Mouse (Mus musculus): ENCODE measurements around the gene Olfr1137. TPM values are rescaled to one million over a fixed set of nuclear protein-coding genes. Genes with fewer than 3 reads are reported as not detected.

Olfr1137 gene
- polyA plus RNA-seq (2012; ENCODE audit: low replicate concordance): not detected in 2 replicates

DNA sequence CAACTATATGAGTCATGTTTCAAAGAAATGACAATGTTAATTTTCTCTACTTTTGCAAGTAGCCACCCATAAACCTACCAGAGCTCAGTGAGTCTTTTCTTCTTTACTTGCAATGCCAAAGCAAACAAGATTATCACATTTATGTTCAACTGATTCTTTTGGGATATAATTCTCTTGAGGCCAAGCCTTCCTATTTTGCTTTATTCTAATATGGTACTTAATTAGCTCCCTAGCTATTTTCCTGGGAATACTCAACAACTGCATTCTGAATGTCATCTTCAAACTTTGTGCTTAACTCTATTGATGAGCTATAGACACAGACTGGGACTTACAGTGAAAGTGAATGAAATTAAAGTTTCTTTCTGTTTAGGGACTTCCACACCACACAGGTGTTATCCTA, at the start of gene Olfr1137:
Gene Olfr1137 (minus strand): TSS at position 101 of the 400 bp plus-strand sequence.

DNA sequence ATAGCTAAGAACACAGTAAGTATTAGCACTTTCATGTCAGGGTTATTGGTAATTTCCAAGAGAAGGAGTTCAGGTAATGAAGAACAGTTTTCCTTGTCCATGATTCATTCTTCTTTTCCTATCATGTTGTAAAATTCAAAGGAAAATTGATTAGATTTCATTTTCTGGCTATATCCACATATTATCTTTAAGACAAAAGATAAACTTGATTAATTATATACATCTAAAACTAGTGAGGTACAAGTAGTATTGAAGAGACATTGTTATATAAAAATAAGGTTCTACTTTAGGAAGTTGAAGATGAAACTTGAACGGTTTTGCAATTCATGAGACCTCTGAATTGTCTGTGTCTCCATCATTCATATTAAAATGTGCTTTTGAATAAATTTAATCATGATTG, 40.9 kb upstream of the Olfr1137 start, which contains the start of gene Olfr1141:
Gene Olfr1141 (minus strand): TSS at position 101 of the 400 bp plus-strand sequence.

DNA sequence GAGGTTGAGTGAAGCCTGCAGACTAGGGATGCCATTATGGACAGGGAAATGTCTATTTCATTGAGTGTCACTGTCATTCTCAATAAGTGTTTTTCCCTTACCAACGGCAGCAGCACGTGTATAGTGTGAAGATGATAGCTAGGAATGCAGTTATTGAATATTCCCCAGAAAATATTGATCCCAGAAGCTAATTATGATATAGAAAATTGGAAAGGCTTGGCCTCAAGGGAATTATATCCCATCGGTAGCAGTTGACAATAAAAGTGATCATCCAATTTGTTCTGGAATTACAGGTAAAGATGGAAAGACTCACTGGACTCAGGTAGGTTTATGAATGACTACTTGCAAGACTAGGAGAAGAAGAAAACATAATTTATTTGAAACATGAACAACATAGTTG, 30.5 kb upstream of the Olfr1137 start, which contains the start of gene Olfr1140:
Gene Olfr1140 (plus strand): TSS at position 301 of the 400 bp plus-strand sequence.

DNA sequence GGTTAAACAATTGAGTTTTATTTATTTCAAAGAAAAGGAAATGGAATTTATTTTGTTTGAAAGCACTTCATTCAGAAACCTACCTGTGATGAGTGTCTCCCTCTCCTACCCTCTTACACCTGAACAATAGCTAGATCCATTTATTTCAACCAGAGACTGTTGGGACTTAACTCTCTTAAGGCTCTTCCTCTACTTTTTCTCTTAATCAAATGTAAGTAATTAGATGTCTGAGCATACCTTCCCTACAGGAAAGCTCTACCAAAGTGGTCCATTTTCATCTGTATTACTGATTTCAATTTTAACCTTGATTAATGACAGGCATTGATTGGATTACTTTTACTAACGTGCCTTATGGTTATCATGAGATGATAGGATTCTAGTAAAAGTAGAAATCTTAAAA, 26.9 kb upstream of the Olfr1137 start, which contains the start of gene Olfr1138:
Gene Olfr1138 (minus strand): TSS at position 101 of the 400 bp plus-strand sequence.

DNA sequence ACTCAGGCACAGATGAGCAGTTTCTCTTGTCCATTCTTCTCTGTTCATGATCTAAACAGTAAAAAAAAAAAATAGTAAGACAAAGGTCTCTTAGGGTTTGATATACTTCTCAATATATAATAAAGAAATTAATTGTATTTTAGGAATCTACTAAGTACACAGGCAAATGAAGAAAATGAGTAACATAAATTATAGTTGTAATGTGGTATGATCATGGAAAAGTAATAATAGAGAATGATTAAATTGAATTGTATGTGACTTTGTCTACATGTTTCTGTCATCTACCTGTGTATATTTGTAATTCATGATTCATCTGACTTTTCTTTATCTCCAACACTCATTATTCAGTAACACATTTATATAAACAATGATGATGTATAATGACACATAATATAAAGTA, 19.1 kb downstream of the Olfr1137 start, which contains the start of gene Olfr1136:
Gene Olfr1136 (minus strand): TSS at position 101 of the 400 bp plus-strand sequence.

DNA sequence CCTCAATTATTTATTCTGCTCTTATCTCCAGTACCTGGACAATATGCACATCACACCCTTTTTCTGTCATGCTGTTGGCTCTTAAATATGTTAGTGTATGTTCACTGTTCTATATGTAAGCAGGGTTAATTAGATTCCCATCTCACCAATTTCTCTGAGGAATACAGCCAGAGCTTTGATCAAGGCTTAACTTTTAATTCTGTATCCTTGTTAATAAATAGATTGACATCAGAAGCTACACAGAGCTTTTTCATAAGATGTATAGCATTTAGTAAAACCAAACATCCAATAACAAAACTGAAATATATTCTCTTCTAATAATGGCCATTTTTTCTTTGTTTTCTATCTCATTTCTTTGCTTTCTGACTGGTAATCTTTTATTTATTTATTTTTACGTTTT, 39.4 kb downstream of the Olfr1137 start, which contains the start of gene Olfr1135:
Gene Olfr1135 (minus strand): TSS at position 101 of the 400 bp plus-strand sequence.

Other genes starting within 250 kb of the Olfr1137 start
- not detected in 2 replicates for gene Pramel7, start 216.1 kb downstream of the Olfr1137 start, polyA plus RNA-seq (2012; ENCODE audit: low replicate concordance)
- not detected in 2 replicates for gene Pramel6, start 206.6 kb downstream of the Olfr1137 start, polyA plus RNA-seq (2012; ENCODE audit: low replicate concordance)
- gene Olfr153, start 181.4 kb downstream of the Olfr1137 start, polyA plus RNA-seq (2012; ENCODE audit: low replicate concordance): not detected in 2 replicates
- gene Olfr1128, start 167.6 kb downstream of the Olfr1137 start, polyA plus RNA-seq (2012; ENCODE audit: low replicate concordance): not detected in 2 replicates
- gene Olfr1129, start 139.3 kb downstream of the Olfr1137 start, polyA plus RNA-seq (2012; ENCODE audit: low replicate concordance): not detected in 2 replicates
- gene Olfr1130, start 107.0 kb downstream of the Olfr1137 start, polyA plus RNA-seq (2012; ENCODE audit: low replicate concordance): not detected in 2 replicates
- gene Olfr1131, start 86.1 kb downstream of the Olfr1137 start, polyA plus RNA-seq (2012; ENCODE audit: low replicate concordance): not detected in 2 replicates
- gene Olfr1132, start 75.6 kb downstream of the Olfr1137 start, polyA plus RNA-seq (2012; ENCODE audit: low replicate concordance): not detected in 2 replicates
- not detected in 2 replicates for gene Olfr1133, start 65.8 kb downstream of the Olfr1137 start, polyA plus RNA-seq (2012; ENCODE audit: low replicate concordance)
- gene Olfr1134, start 54.7 kb downstream of the Olfr1137 start, polyA plus RNA-seq (2012; ENCODE audit: low replicate concordance): not detected in 2 replicates
- gene Olfr1135, start 39.5 kb downstream of the Olfr1137 start, polyA plus RNA-seq (2012; ENCODE audit: low replicate concordance): not detected in 2 replicates
- gene Olfr1136, start 19.2 kb downstream of the Olfr1137 start, polyA plus RNA-seq (2012; ENCODE audit: low replicate concordance): not detected in 2 replicates
- not detected in 2 replicates for gene Olfr1138, start 26.8 kb upstream of the Olfr1137 start, polyA plus RNA-seq (2012; ENCODE audit: low replicate concordance)
- gene Olfr1140, start 30.6 kb upstream of the Olfr1137 start, polyA plus RNA-seq (2012; ENCODE audit: low replicate concordance): not detected in 2 replicates
- gene Olfr1141, start 40.8 kb upstream of the Olfr1137 start, polyA plus RNA-seq (2012; ENCODE audit: low replicate concordance): not detected in 2 replicates
- not detected in 2 replicates for gene Olfr152, start 66.3 kb upstream of the Olfr1137 start, polyA plus RNA-seq (2012; ENCODE audit: low replicate concordance)
- gene Olfr1143, start 87.4 kb upstream of the Olfr1137 start, polyA plus RNA-seq (2012; ENCODE audit: low replicate concordance): not detected in 2 replicates
- gene Olfr1145, start 96.6 kb upstream of the Olfr1137 start, polyA plus RNA-seq (2012; ENCODE audit: low replicate concordance): not detected in 2 replicates
- not detected in 2 replicates for gene Olfr1148, start 117.4 kb upstream of the Olfr1137 start, polyA plus RNA-seq (2012; ENCODE audit: low replicate concordance)
- gene Olfr1150-ps1, start 130.8 kb upstream of the Olfr1137 start, polyA plus RNA-seq (2012; ENCODE audit: low replicate concordance): not detected in 2 replicates
- gene Olfr1151, start 142.7 kb upstream of the Olfr1137 start, polyA plus RNA-seq (2012; ENCODE audit: low replicate concordance): not detected in 2 replicates
- not detected in 2 replicates for gene Olfr1152, start 153.3 kb upstream of the Olfr1137 start, polyA plus RNA-seq (2012; ENCODE audit: low replicate concordance)
- 0.12 TPM in 1 of 2 replicates, not detected in the other for gene Olfr1153, start 181.8 kb upstream of the Olfr1137 start, polyA plus RNA-seq (2012; ENCODE audit: low replicate concordance)
- gene Olfr1154, start 192.0 kb upstream of the Olfr1137 start, polyA plus RNA-seq (2012; ENCODE audit: low replicate concordance): not detected in 2 replicates
- not detected in 2 replicates for gene Olfr1155, start 232.0 kb upstream of the Olfr1137 start, polyA plus RNA-seq (2012; ENCODE audit: low replicate concordance)
- not detected in 2 replicates for gene Olfr1156, start 239.9 kb upstream of the Olfr1137 start, polyA plus RNA-seq (2012; ENCODE audit: low replicate concordance)

Data from hematopoietic multipotent progenitor cell, adult 10-12 weeks (in vitro differentiated cells).